10 mouse cellular contexts compared by ENCODE assay signal in genomic region chr10:116275280-116275679, GRCm38 (mm10). TPM values are rescaled to one million over a fixed set of nuclear protein-coding genes. Genes with fewer than 3 reads are reported as not detected.
DNase-seq lines count a peak whose midpoint lies in the region; ATAC-seq and TF ChIP-seq lines count a peak whose summit lies in the region.
"Had no signal": no experiment of that assay in that cellular context is flagged by ENCODE, and none has a peak within 500 bp of the region (broad histone marks: within the 10 kb centered on the region; RNA-seq: fewer than 3 reads in every experiment).

Gene Ptprb, plus strand, starts transcription at chr10:116275523.

- no peaks in the 10 kb centered on the region for H3K27me3 ChIP-seq in kidney, embryonic 16.5 days (ENCODE audit: insufficient read depth, low read length)
- no peaks in the 10 kb centered on the region for H3K27me3 ChIP-seq in intestine, postnatal 0 days (replicated peaks; ENCODE audit: control insufficient read depth, insufficient read depth, low read length)

- H3K27ac ChIP-seq in kidney, embryonic 16.5 days (ENCODE audit: low read length) = peak within 1 kb of the TSS; percentile 55; the same call in 1 of the 2 replicates
- H3K27ac ChIP-seq in intestine, postnatal 0 days (ENCODE audit: low read depth, low read length) = no peak within 1 kb of the TSS; the same call in 1 of the 2 replicates

- no peaks in the 10 kb centered on the region for H3K36me3 ChIP-seq in kidney, embryonic 16.5 days (ENCODE audit: insufficient read depth, low read length)
- no peaks in the 10 kb centered on the region for H3K36me3 ChIP-seq in intestine, postnatal 0 days (ENCODE audit: control insufficient read depth, insufficient read depth)

- no peak for TF ChIP-seq CTCF in intestine, postnatal 0 days (IDR thresholded peaks at IDR 0.05; ENCODE audit: low read depth)

- no peaks in the 10 kb centered on the region for H3K9me3 ChIP-seq in kidney, embryonic 16.5 days (ENCODE audit: low read length)
- H3K9me3 ChIP-seq in intestine, postnatal 0 days (ENCODE audit: control insufficient read depth) = no peaks in the 10 kb centered on the region

- H3K9ac ChIP-seq in kidney, embryonic 16.5 days (replicated peaks; ENCODE audit: low read length) = peak within 1 kb of the TSS; percentile 45; the same call in 1 of the 2 replicates
- H3K9ac ChIP-seq in intestine, postnatal 0 days (ENCODE audit: low read depth, low read length) = no peak within 1 kb of the TSS

- H3K4me1 ChIP-seq in kidney, embryonic 16.5 days (ENCODE audit: insufficient read depth, low read length) = peaks cover 12% of the 10 kb centered on the region
- no peaks in the 10 kb centered on the region for H3K4me1 ChIP-seq in intestine, postnatal 0 days (replicated peaks; ENCODE audit: control insufficient read depth, insufficient read depth, low read length)

- ATAC-seq in kidney, embryonic 16.5 days (ENCODE audit: low FRiP score, low TSS enrichment) = no peak
- ATAC-seq in intestine, postnatal 0 days = no peak

- 66% methylated on average over 7 of the region's 7 CpGs for WGBS in kidney, embryonic 16.5 days
- 62% methylated on average over 7 of the region's 7 CpGs for WGBS in intestine, postnatal 0 days

- H3K4me2 ChIP-seq in kidney, embryonic 16.5 days (replicated peaks; ENCODE audit: low read depth, low read length) = peak within 1 kb of the TSS; percentile 35; the same call in 1 of the 2 replicates
- H3K4me2 ChIP-seq in intestine, postnatal 0 days (replicated peaks; ENCODE audit: low read depth) = no peak within 1 kb of the TSS

- no peak for DNase-seq in kidney, adult 8-10 months
- no peak for DNase-seq in adrenal gland, postnatal 10 days
- no peak for DNase-seq in gonadal fat pad, adult 2 months (ENCODE audit: low read depth)
- DNase-seq in cerebellum, adult 11 months = no peak
- no peak for DNase-seq in testis, postnatal 14 days (ENCODE audit: low spot score)
- DNase-seq in urinary bladder, postnatal 25 days (ENCODE audit: low spot score) = no peak
- DNase-seq: kidney, postnatal 4 days; thymus, adult 18-20 months had no signal

- peak within 1 kb of the TSS; percentile 36 for H3K4me3 ChIP-seq in kidney, embryonic 16.5 days (ENCODE audit: low read length)
- H3K4me3 ChIP-seq in intestine, postnatal 0 days (ENCODE audit: low read depth, low read length) = peak within 1 kb of the TSS; percentile 3; the same call in 1 of the 2 replicates

RNA-seq across cellular contexts. Expression of gene Ptprb, which starts in this region (rescaled TPM):
- polyA plus RNA-seq in kidney, embryonic 16.5 days (2015; fragmentation: Nextera tagmentation; extraction: Ambion mirVana) = 7.0 and 7.3 TPM in 2 replicates
- 10 to 100 TPM; 52.5 to 54.8 TPM for total RNA-seq in adrenal gland, postnatal 10 days (2021)
- polyA plus RNA-seq in gonadal fat pad, adult 2 months (2012; rRNA removed) = 15.6 and 16.3 TPM in 2 replicates
- polyA plus RNA-seq in intestine, postnatal 0 days (2015; fragmentation: Nextera tagmentation; extraction: Ambion mirVana) = 3.2 and 3.7 TPM in 2 replicates
